Mouse (Mus musculus): Measurements from ENCODE around the gene Rab7b. TPM values are rescaled to one million over a fixed set of nuclear protein-coding genes. Genes with fewer than 3 reads are reported as not detected.

Gene Rab7b
- polyA plus RNA-seq, 1 experiment from 2014 or later = 0.50 TPM

DNA sequence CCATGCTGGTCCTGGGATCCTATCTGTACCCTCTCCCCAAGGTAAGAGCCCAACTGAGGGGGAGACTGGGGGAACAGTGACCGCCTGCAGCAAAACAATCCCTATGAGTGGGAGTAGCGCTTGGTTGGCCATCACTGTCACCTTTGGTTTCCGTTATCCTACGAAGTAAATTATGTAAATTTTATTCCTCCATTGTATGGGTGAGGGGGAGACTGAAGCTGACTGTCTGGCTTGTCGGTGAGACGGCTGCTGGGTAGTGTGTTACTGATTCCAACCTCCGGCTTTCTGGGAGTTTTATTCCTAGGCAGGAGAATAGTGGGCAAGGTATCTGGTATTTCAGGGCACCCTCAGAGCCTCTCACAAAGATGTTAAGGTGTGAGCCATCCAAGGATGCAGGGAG, 70.3 kb downstream of the Rab7b start:
- H3K4me2 ChIP-seq (ENCODE audit: low read depth, low read length) = no peak overlapping the region; the same call in 1 of the 2 replicates
- H3K27ac ChIP-seq (replicated peaks; ENCODE audit: low read depth, low read length) = no peak overlapping the region
- no peak for DNase-seq (ENCODE audit: low spot score)
- no peaks in the 10 kb centered on the region for H3K9me3 ChIP-seq (replicated peaks; ENCODE audit: control insufficient read depth, low read length)
- no peaks in the 10 kb centered on the region for H3K27me3 ChIP-seq (ENCODE audit: control insufficient read depth, insufficient read depth, low read length)
- no peak overlapping the region for H3K9ac ChIP-seq (replicated peaks; ENCODE audit: low read length)
- no peaks in the 10 kb centered on the region for H3K4me1 ChIP-seq (ENCODE audit: control insufficient read depth, insufficient read depth, low read length)
- ATAC-seq (replicated peaks; ENCODE audit: insufficient number of reproducible peaks, low FRiP score, low TSS enrichment, low read depth) = no peak
- 75% methylated on average over 7 of the region's 7 CpGs for WGBS
- H3K36me3 ChIP-seq (replicated peaks; ENCODE audit: control insufficient read depth, insufficient read depth, low read depth, low read length) = no peaks in the 10 kb centered on the region
- no peak overlapping the region for H3K4me3 ChIP-seq (ENCODE audit: low read depth, low read length)

DNA sequence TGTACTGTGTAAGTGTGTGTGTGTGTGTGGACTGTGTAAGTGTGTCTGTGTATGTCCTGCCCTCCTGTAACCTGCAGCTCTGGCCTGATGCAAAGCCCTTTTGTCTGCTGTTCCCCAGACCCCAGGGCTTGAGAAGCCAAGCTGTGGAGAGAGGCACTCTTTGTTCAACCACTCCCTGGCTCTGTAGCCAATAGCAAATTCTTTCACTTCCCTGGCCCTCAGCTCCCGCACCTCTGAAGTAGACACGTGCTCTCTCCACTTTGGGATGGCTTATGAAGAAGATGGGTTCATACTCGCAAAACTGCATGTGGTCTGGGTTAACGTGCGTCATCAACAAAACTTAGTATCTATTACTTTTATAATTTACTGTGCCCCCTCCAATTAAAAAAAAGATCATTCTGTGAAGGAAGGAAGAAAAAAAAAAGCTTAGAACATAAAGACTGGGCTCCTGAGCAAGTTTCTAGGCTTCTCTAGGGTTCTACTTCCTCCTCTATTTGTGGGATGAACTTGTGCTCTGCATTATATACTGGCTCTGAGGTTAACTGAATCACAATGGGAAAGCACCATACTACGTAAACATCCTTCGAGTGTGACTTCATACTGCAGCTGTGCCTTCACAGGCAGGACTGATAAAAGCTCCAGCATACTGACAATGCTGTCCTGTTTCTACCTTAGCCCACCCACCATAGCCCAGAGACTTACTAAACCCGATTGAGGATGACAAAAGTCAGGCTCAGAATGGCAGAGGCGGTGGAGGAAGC, 71.4 kb downstream of the Rab7b start:
- Histone ChIP-seq H3K27me3 (ENCODE audit: control insufficient read depth, insufficient read depth, low read length) (no peaks in the 10 kb centered on the region), H3K9ac (replicated peaks; ENCODE audit: low read length) (no peak overlapping the region), H3K9me3 (replicated peaks; ENCODE audit: control insufficient read depth, low read length) (no peaks in the 10 kb centered on the region), H3K4me2 (ENCODE audit: low read depth, low read length) (no peak overlapping the region), H3K4me1 (ENCODE audit: control insufficient read depth, insufficient read depth, low read length) (no peaks in the 10 kb centered on the region), H3K4me3 (ENCODE audit: low read depth, low read length) (no peak overlapping the region), H3K36me3 (replicated peaks; ENCODE audit: control insufficient read depth, insufficient read depth, low read depth, low read length) (no peaks in the 10 kb centered on the region), H3K27ac (replicated peaks; ENCODE audit: low read depth, low read length) (no peak overlapping the region)
- WGBS = 59% methylated on average over 9 of the region's 9 CpGs
- DNase-seq (ENCODE audit: low spot score) (no peak), ATAC-seq (replicated peaks; ENCODE audit: insufficient number of reproducible peaks, low FRiP score, low TSS enrichment, low read depth) (no peak)

DNA sequence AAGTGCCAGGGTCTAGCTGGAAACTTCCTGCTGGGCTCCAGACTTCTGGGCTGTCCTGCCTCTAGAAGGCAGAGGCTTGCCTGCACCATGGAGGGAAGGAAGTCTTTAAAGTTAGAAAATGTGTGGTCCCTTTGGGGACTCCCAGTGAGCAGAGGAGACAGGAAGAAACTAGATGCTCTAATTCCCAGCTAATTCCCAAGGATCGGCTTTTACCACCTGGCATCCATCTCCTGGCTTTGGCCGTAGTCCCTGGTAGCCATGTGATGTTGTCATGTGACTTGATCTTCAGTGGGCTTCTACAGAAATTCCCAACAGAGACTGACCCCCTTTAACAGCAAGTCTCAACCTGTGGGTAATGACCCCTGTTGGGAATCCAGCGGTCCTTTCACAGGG, 71.9 kb downstream of the Rab7b start:
- Histone ChIP-seq H3K27me3 (ENCODE audit: control insufficient read depth, insufficient read depth, low read length) (no peaks in the 10 kb centered on the region), H3K4me2 (ENCODE audit: low read depth, low read length) (no peak overlapping the region), H3K9me3 (replicated peaks; ENCODE audit: control insufficient read depth, low read length) (no peaks in the 10 kb centered on the region), H3K27ac (replicated peaks; ENCODE audit: low read depth, low read length) (no peak overlapping the region), H3K36me3 (replicated peaks; ENCODE audit: control insufficient read depth, insufficient read depth, low read depth, low read length) (no peaks in the 10 kb centered on the region), H3K4me3 (ENCODE audit: low read depth, low read length) (no peak overlapping the region), H3K4me1 (ENCODE audit: control insufficient read depth, insufficient read depth, low read length) (no peaks in the 10 kb centered on the region), H3K9ac (replicated peaks; ENCODE audit: low read length) (no peak overlapping the region)
- ATAC-seq (replicated peaks; ENCODE audit: insufficient number of reproducible peaks, low FRiP score, low TSS enrichment, low read depth) = no peak
- 78% methylated on average over 3 of the region's 3 CpGs for WGBS
- no peak for DNase-seq (ENCODE audit: low spot score)

DNA sequence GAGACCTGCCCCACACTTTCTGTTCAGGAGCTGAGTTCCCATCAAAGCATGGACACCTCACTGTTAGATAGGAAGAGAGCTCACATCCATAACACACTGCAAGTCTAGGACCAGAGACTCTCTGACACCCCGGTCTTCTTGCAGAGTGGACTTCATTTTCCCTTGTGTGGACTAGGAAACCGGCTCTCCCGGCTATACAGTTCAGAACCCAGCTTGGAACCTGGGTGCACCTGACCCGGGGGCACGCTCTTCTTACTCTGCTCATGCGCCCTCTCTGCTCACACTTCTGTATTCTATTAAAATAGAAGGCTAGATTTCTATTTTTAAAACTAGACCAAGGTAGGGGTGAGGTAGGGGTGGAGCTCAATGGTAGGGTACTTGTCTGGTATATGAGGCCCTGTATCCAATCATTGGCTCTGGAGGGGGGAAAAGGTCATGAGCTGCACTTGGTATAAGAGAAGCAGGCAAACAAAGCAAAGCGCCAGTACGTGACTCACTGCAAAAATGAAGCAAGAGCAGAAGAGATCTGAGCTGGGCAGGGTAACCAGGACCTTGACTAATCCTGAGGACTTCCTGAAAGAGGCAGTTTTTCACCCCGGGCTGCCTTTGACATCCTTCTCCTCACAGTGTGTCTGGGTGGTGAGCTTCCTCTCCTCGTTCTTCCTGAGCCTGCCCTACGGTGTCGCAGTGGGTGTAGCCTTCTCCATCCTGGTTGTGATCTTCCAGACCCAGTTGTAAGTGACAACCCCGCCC, 72.8 kb downstream of the Rab7b start:
- no peaks in the 10 kb centered on the region for H3K9me3 ChIP-seq (replicated peaks; ENCODE audit: control insufficient read depth, low read length)
- no peak overlapping the region for H3K4me2 ChIP-seq (ENCODE audit: low read depth, low read length)
- no peaks in the 10 kb centered on the region for H3K27me3 ChIP-seq (ENCODE audit: control insufficient read depth, insufficient read depth, low read length)
- no peak for DNase-seq (ENCODE audit: low spot score)
- no peaks in the 10 kb centered on the region for H3K4me1 ChIP-seq (ENCODE audit: control insufficient read depth, insufficient read depth, low read length)
- WGBS = 87% methylated on average over 13 of the region's 13 CpGs
- H3K9ac ChIP-seq (replicated peaks; ENCODE audit: low read length) = no peak overlapping the region
- ATAC-seq (replicated peaks; ENCODE audit: insufficient number of reproducible peaks, low FRiP score, low TSS enrichment, low read depth) = no peak
- H3K36me3 ChIP-seq (replicated peaks; ENCODE audit: control insufficient read depth, insufficient read depth, low read depth, low read length) = no peaks in the 10 kb centered on the region
- no peak overlapping the region for H3K4me3 ChIP-seq (ENCODE audit: low read depth, low read length)
- no peak overlapping the region for H3K27ac ChIP-seq (replicated peaks; ENCODE audit: low read depth, low read length)

DNA sequence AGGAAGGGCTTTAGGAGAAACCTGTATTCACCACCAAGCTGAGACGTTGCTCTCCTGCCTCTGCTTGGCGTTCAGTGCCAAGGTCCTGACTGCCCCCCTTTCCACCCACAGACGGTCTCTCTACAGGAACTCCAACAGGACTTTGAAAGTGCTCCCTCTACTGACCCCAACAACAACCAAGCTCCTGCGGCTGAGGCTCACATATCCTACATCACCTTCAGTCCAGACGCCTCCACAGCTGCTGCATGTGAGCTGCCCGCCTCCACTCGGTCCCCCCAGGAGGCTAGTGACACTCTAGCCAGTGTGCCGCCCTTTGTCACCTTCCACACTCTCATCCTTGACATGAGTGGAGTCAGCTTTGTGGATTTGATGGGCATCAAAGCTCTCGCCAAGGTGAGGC, 75.2 kb downstream of the Rab7b start:
- DNase-seq (ENCODE audit: low spot score) = no peak
- WGBS = 59% methylated on average over 9 of the region's 9 CpGs

DNA sequence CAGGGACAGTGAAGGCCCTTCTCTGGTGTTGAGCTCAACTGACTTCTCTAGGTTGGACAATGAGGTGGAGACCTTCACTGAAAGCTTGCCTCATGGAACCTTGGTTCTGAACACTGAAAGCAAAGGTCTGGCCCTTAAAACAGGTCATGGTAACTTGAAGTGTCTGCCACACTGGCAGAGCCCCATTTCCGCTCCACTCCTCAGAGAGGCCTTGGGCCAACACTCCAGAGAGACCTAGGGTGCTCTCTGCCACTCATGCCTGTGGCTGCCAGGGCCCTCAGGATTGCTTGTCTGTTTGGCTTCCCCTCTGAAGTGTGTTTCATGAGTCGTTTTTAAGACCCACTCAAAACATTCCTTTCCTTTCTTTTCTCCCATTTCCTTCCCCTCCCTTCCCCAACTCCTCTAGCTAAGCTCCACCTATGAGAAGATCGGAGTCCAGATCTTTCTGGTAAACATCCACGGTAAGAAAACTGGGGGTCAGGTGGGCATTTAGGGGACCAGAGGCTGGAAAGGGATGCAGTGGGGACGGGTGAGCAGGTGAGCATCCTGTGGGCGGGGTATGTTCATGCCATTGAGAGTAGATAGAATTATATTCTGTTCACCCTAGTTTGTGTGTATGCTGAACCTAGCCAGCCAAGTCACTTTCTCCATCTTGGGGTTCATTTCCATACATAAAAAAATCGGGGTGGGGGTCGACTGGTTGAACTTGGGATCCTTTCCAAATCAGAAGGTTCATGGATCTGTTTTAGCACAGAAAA, 76.3 kb downstream of the Rab7b start:
- Histone ChIP-seq H3K36me3 (replicated peaks; ENCODE audit: control insufficient read depth, insufficient read depth, low read depth, low read length) (no peaks in the 10 kb centered on the region), H3K9ac (replicated peaks; ENCODE audit: low read length) (no peak overlapping the region), H3K27me3 (ENCODE audit: control insufficient read depth, insufficient read depth, low read length) (no peaks in the 10 kb centered on the region), H3K4me3 (ENCODE audit: low read depth, low read length) (no peak overlapping the region; the same call in 1 of the 2 replicates), H3K4me1 (ENCODE audit: control insufficient read depth, insufficient read depth, low read length) (no peaks in the 10 kb centered on the region), H3K4me2 (ENCODE audit: low read depth, low read length) (no peak overlapping the region), H3K27ac (replicated peaks; ENCODE audit: low read depth, low read length) (no peak overlapping the region), H3K9me3 (replicated peaks; ENCODE audit: control insufficient read depth, low read length) (no peaks in the 10 kb centered on the region)
- WGBS = 64% methylated on average over 8 of the region's 8 CpGs
- no peak for ATAC-seq (replicated peaks; ENCODE audit: insufficient number of reproducible peaks, low FRiP score, low TSS enrichment, low read depth)
- DNase-seq (ENCODE audit: low spot score) = no peak

More for the DNA sequence above, 75.2 kb downstream of the Rab7b start:
- Histone ChIP-seq H3K4me2 (ENCODE audit: low read depth, low read length) (no peak overlapping the region), H3K9me3 (replicated peaks; ENCODE audit: control insufficient read depth, low read length) (no peaks in the 10 kb centered on the region), H3K27me3 (ENCODE audit: control insufficient read depth, insufficient read depth, low read length) (no peaks in the 10 kb centered on the region), H3K4me1 (ENCODE audit: control insufficient read depth, insufficient read depth, low read length) (no peaks in the 10 kb centered on the region), H3K4me3 (ENCODE audit: low read depth, low read length) (no peak overlapping the region), H3K9ac (replicated peaks; ENCODE audit: low read length) (no peak overlapping the region), H3K36me3 (replicated peaks; ENCODE audit: control insufficient read depth, insufficient read depth, low read depth, low read length) (no peaks in the 10 kb centered on the region), H3K27ac (replicated peaks; ENCODE audit: low read depth, low read length) (no peak overlapping the region)
- ATAC-seq (replicated peaks; ENCODE audit: insufficient number of reproducible peaks, low FRiP score, low TSS enrichment, low read depth) = no peak
